Mouse (Mus musculus): Measurements from ENCODE around the gene Pin4. TPM values are rescaled to one million over a fixed set of nuclear protein-coding genes. Genes with fewer than 3 reads are reported as not detected.

The Pin4 gene
- polyA plus RNA-seq, 1 experiment from 2014 or later: 54.2 TPM

DNA sequence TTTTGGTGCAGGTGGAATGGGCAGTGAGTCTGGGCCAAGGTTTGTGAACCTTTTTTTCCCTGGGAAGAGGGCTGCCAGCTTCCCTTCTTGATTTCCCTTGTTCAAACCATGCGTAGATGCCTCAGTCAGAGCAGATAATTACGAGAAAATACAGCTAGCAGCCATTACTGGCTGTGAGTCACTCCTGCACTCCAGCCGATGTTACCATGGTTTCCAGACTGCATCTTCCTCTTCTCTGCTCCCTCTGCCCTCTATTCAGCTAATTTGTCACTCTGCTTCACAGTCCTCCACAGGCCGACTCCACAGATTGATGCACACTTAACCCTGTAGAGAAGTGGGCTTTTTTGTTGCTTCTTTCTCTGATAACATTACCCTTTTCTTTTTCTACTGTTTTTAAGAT, 3.6 kb upstream of the Pin4 start:
- H3K4me2 ChIP-seq: no peak overlapping the region
- no peak for ATAC-seq (replicated peaks; ENCODE audit: insufficient number of reproducible peaks, low FRiP score, low TSS enrichment)
- H3K27ac ChIP-seq (ENCODE audit: low read depth, low read length): no peak overlapping the region
- H3K4me3 ChIP-seq (ENCODE audit: low read depth, low read length): no peak overlapping the region
- H3K4me1 ChIP-seq (ENCODE audit: control insufficient read depth, insufficient read depth, low read length): no peaks in the 10 kb centered on the region
- H3K36me3 ChIP-seq (ENCODE audit: control insufficient read depth, insufficient read depth, low read length): no peaks in the 10 kb centered on the region
- WGBS (ENCODE audit: insufficient replicate concordance): 57% methylated on average over 4 of the region's 4 CpGs
- H3K27me3 ChIP-seq (ENCODE audit: control insufficient read depth, insufficient read depth, low read length): no peaks in the 10 kb centered on the region; the same call in 1 of the 2 replicates
- H3K9me3 ChIP-seq (replicated peaks; ENCODE audit: control insufficient read depth, low read length): no peaks in the 10 kb centered on the region
- H3K9ac ChIP-seq (ENCODE audit: low read depth, low read length): no peak overlapping the region

DNA sequence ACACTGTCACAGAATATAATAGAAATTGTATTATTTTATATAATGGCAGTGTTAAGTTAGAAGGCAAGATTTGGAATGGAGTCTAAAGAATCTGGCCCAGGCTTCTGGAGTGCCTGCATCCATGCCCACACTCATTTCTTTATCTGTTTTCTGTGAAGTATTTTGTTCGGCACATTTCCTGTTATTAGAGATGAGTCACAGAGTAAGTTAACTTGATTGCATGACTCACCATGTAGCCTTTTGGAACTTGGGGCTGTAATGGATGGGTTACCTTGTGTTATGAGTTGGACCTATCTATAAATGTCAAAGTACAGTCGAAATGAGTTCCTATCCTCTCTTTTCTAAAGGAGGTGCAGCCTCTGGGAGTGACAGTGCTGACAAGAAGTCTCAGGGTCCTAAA, 2.1 kb downstream of the Pin4 start:
- H3K9me3 ChIP-seq (replicated peaks; ENCODE audit: control insufficient read depth, low read length): no peaks in the 10 kb centered on the region
- H3K27ac ChIP-seq (ENCODE audit: low read depth, low read length): no peak overlapping the region
- no peaks in the 10 kb centered on the region; the same call in 1 of the 2 replicates for H3K36me3 ChIP-seq (ENCODE audit: control insufficient read depth, insufficient read depth, low read length)
- ATAC-seq (replicated peaks; ENCODE audit: insufficient number of reproducible peaks, low FRiP score, low TSS enrichment): no peak
- H3K4me1 ChIP-seq (ENCODE audit: control insufficient read depth, insufficient read depth, low read length): no peaks in the 10 kb centered on the region
- 74% methylated on average over 2 of the region's 2 CpGs for WGBS (ENCODE audit: insufficient replicate concordance)
- H3K4me2 ChIP-seq: no peak overlapping the region
- H3K27me3 ChIP-seq (ENCODE audit: control insufficient read depth, insufficient read depth, low read length): no peaks in the 10 kb centered on the region; the same call in 1 of the 2 replicates
- no peak overlapping the region for H3K4me3 ChIP-seq (ENCODE audit: low read depth, low read length)
- H3K9ac ChIP-seq (ENCODE audit: low read depth, low read length): no peak overlapping the region

DNA sequence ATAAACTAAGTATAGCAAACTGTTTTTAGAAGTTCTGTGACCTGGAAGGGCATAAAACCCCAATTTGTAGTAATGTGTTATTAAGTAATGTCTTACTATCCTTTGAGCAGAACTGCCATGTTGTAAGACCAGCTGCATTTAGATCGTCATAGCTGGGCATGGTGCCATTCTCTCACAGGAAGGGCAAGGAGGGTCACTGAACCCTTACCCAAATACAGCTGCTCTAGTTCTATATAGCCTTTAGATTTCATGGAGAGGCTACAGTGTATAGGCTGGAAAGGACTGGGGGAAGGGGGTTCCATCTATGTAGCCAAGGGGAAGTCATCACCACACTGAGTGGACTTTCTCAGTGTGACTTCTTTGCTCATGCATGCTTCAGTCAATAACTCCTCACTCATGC, 21.9 kb downstream of the Pin4 start:
- Histone ChIP-seq H3K27me3 (ENCODE audit: control insufficient read depth, insufficient read depth, low read length) (no peaks in the 10 kb centered on the region), H3K36me3 (ENCODE audit: control insufficient read depth, insufficient read depth, low read length) (peaks cover 3% of the 10 kb centered on the region; the same call in 1 of the 2 replicates), H3K4me1 (ENCODE audit: control insufficient read depth, insufficient read depth, low read length) (no peaks in the 10 kb centered on the region), H3K9ac (ENCODE audit: low read depth, low read length) (no peak overlapping the region), H3K9me3 (replicated peaks; ENCODE audit: control insufficient read depth, low read length) (no peaks in the 10 kb centered on the region), H3K4me2 (no peak overlapping the region), H3K27ac (ENCODE audit: low read depth, low read length) (no peak overlapping the region), H3K4me3 (ENCODE audit: low read depth, low read length) (no peak overlapping the region)
- 89% methylated on average over 1 of the region's 1 CpGs for WGBS (ENCODE audit: insufficient replicate concordance)
- no peak for ATAC-seq (replicated peaks; ENCODE audit: insufficient number of reproducible peaks, low FRiP score, low TSS enrichment)

DNA sequence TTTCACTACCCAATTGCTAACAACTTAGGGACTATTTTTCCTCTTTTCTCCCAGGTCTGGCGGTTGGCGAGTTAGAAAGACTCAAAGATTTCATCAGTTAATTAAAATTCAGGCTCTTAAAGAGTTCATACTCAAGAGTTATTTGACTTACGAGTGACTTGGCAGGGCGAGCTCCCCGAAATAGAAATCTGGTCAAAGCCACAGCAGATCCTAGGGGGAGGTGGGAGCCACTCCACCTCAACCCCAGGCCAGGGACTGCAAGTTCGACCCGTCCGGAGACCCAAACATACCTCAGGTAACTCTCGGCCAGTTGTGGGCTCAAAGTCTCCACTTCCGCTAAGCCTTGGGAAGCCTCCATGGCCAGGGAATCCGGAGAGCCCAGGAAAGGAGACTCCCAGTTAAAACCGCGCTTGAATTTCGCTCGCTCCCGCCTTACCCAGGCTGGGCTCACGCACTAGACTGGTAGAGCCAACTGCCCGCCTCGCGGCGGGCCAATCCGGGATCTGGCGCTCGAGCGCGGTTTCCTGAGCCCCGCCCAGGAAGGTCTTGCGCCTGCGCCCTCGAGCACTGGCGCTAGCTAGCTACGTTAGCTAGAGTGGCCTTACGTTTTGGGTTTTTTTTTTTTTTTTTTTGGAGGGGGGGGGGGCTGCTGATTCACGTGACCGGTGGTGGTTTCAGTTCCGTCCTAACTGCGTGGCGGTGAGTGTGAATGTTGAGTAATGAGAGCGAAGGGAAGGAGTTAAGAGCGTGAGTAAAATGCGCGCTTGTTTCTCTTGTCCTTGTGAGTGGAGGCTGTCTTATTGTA, 37.6 kb downstream of the Pin4 start, which contains the start of gene Ercc6l:
Gene Ercc6l, minus strand, starts transcription at position 474 of the 805 bp plus-strand sequence.
- Histone ChIP-seq H3K27ac (ENCODE audit: low read depth, low read length) (peak within 1 kb of the TSS; percentile 70), H3K36me3 (ENCODE audit: control insufficient read depth, insufficient read depth, low read length) (no peaks in the 10 kb centered on the region), H3K9me3 (replicated peaks; ENCODE audit: control insufficient read depth, low read length) (no peaks in the 10 kb centered on the region), H3K27me3 (ENCODE audit: control insufficient read depth, insufficient read depth, low read length) (no peaks in the 10 kb centered on the region), H3K9ac (ENCODE audit: low read depth, low read length) (peak within 1 kb of the TSS; percentile 72), H3K4me3 (ENCODE audit: low read depth, low read length) (peak within 1 kb of the TSS; percentile 54), H3K4me1 (ENCODE audit: control insufficient read depth, insufficient read depth, low read length) (no peaks in the 10 kb centered on the region), H3K4me2 (peak within 1 kb of the TSS; percentile 57)
- ATAC-seq (replicated peaks; ENCODE audit: insufficient number of reproducible peaks, low FRiP score, low TSS enrichment): peak; percentile 96
- 9% methylated on average over 42 of the region's 42 CpGs for WGBS (ENCODE audit: insufficient replicate concordance)

DNA sequence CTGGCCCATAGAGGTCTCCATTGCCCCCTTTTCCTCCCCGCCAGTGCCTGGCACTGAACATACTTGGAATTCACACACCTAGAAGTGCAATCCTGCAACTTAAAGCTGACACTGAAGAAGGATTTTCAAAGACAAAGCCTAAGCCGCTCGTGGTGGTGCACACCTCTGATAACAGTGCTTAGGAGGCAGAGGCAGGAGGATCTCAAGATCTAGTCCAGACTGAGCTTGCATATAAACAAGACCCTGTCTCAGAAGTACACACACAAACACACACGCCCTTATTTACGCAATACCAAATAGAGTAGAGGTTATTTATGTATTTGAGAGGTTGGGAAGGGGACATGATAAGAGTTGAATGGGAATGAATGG, 38.2 kb downstream of the Pin4 start:
- H3K9ac ChIP-seq (ENCODE audit: low read depth, low read length): peak overlapping the region; percentile 61; the same call in 1 of the 2 replicates
- no peak for ATAC-seq (replicated peaks; ENCODE audit: insufficient number of reproducible peaks, low FRiP score, low TSS enrichment)
- 47% methylated on average over 5 of the region's 5 CpGs for WGBS (ENCODE audit: insufficient replicate concordance)

DNA sequence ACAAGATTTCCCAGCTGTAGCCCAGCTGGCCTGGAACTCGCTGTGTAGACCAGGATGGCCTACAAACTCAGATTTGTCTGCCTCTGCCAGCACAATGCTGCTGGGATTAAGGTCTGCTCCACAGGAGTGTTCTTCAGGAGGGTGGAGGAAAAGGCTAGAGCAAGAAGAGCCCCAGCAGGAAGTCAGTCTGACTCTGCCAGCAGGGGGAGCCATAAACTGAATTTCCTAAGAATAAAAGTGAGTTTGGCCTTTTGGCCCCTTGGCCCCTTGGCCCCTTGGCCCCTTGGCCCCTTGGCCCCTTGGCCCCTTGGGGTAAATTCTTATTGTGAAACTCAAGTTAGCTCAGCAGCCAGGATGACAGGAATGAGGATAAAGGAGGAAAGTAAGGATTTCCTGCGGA, 40.5 kb downstream of the Pin4 start:
- no peaks in the 10 kb centered on the region for H3K36me3 ChIP-seq (ENCODE audit: control insufficient read depth, insufficient read depth, low read length)
- no peaks in the 10 kb centered on the region for H3K4me1 ChIP-seq (ENCODE audit: control insufficient read depth, insufficient read depth, low read length)
- no peaks in the 10 kb centered on the region for H3K27me3 ChIP-seq (ENCODE audit: control insufficient read depth, insufficient read depth, low read length)
- WGBS (ENCODE audit: insufficient replicate concordance): 51% methylated on average over 2 of the region's 2 CpGs
- no peak overlapping the region for H3K27ac ChIP-seq (ENCODE audit: low read depth, low read length)
- ATAC-seq (replicated peaks; ENCODE audit: insufficient number of reproducible peaks, low FRiP score, low TSS enrichment): no peak
- no peaks in the 10 kb centered on the region for H3K9me3 ChIP-seq (replicated peaks; ENCODE audit: control insufficient read depth, low read length)
- H3K4me3 ChIP-seq (ENCODE audit: low read depth, low read length): no peak overlapping the region
- H3K9ac ChIP-seq (ENCODE audit: low read depth, low read length): no peak overlapping the region
- H3K4me2 ChIP-seq: no peak overlapping the region

More for the DNA sequence above, 38.2 kb downstream of the Pin4 start:
- Histone ChIP-seq H3K4me3 (ENCODE audit: low read depth, low read length) (peak overlapping the region; percentile 38), H3K27ac (ENCODE audit: low read depth, low read length) (peak overlapping the region; percentile 70), H3K4me1 (ENCODE audit: control insufficient read depth, insufficient read depth, low read length) (no peaks in the 10 kb centered on the region), H3K9me3 (replicated peaks; ENCODE audit: control insufficient read depth, low read length) (no peaks in the 10 kb centered on the region), H3K4me2 (peak overlapping the region; percentile 51), H3K36me3 (ENCODE audit: control insufficient read depth, insufficient read depth, low read length) (no peaks in the 10 kb centered on the region), H3K27me3 (ENCODE audit: control insufficient read depth, insufficient read depth, low read length) (no peaks in the 10 kb centered on the region)

DNA sequence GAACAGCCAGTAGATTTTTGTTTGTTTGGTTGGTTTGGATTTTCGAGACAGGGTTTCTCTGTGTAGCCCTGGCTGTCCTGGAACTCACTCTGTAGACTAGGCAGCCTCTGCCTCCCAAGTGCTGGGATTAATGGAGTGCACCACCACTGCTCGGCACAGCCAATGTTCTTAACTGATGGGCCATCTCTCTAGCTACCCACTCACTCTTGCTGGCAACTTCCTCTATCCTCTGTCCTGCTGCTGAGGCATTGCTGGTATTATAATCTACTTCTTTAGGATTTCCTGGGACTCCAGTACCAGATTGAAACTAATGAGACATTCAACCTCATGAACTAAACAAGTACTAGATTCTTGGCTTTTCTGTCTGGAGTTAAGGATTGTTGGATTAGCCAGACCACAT, 41.3 kb downstream of the Pin4 start:
- Histone ChIP-seq H3K4me1 (ENCODE audit: control insufficient read depth, insufficient read depth, low read length) (no peaks in the 10 kb centered on the region), H3K36me3 (ENCODE audit: control insufficient read depth, insufficient read depth, low read length) (no peaks in the 10 kb centered on the region), H3K27me3 (ENCODE audit: control insufficient read depth, insufficient read depth, low read length) (no peaks in the 10 kb centered on the region), H3K9ac (ENCODE audit: low read depth, low read length) (no peak overlapping the region), H3K4me3 (ENCODE audit: low read depth, low read length) (no peak overlapping the region), H3K4me2 (no peak overlapping the region), H3K27ac (ENCODE audit: low read depth, low read length) (no peak overlapping the region), H3K9me3 (replicated peaks; ENCODE audit: control insufficient read depth, low read length) (no peaks in the 10 kb centered on the region)
- WGBS (ENCODE audit: insufficient replicate concordance): 75% methylated on average over 2 of the region's 2 CpGs
- ATAC-seq (replicated peaks; ENCODE audit: insufficient number of reproducible peaks, low FRiP score, low TSS enrichment): no peak

DNA sequence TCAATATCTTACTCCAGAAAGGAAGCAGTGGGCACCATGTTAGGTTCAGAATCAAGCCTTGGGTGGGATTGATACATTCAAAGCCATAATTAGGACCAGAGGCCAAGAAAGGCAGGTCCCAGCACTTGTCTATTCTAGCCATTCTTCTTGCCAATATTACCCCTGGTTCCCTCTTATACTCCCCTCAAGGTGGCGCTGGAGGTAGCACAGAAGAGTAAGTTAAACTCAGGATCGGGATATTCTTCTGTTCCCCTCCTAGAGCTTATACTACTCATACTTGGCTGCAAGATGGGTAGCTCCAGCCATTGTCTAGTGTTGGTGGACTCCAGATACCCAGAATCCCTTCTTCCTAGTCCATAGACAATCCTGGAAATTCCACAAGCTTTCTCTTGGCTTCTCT, 43.8 kb downstream of the Pin4 start:
- Histone ChIP-seq H3K4me3 (ENCODE audit: low read depth, low read length) (no peak overlapping the region), H3K9ac (ENCODE audit: low read depth, low read length) (no peak overlapping the region), H3K9me3 (replicated peaks; ENCODE audit: control insufficient read depth, low read length) (no peaks in the 10 kb centered on the region), H3K27me3 (ENCODE audit: control insufficient read depth, insufficient read depth, low read length) (no peaks in the 10 kb centered on the region), H3K36me3 (ENCODE audit: control insufficient read depth, insufficient read depth, low read length) (no peaks in the 10 kb centered on the region), H3K4me2 (no peak overlapping the region), H3K27ac (ENCODE audit: low read depth, low read length) (no peak overlapping the region), H3K4me1 (ENCODE audit: control insufficient read depth, insufficient read depth, low read length) (no peaks in the 10 kb centered on the region)
- ATAC-seq (replicated peaks; ENCODE audit: insufficient number of reproducible peaks, low FRiP score, low TSS enrichment): no peak
- 34% methylated on average over 2 of the region's 2 CpGs for WGBS (ENCODE audit: insufficient replicate concordance)

DNA sequence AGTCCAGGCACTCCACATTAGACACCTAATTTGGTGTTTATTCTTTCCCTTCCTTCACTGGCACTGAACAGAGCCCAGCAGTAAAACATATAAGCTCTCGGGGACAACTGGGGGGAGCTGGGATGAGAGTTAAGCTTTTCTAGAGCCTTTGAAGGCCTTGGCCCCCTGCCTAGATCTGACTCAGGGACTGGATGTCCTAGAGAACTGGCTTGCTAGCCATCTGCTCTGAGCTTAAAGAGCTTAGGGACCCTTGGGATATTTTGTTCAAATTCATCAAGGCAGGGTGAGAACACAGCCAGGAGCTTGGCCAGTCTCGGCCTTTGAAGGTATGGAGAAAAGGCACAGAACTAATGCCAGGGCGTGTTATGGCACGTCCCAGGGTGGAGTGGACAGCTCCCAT, 44.3 kb downstream of the Pin4 start:
- no peaks in the 10 kb centered on the region for H3K27me3 ChIP-seq (ENCODE audit: control insufficient read depth, insufficient read depth, low read length)
- H3K9me3 ChIP-seq (replicated peaks; ENCODE audit: control insufficient read depth, low read length): no peaks in the 10 kb centered on the region
- H3K4me1 ChIP-seq (ENCODE audit: control insufficient read depth, insufficient read depth, low read length): no peaks in the 10 kb centered on the region
- no peak overlapping the region for H3K4me3 ChIP-seq (ENCODE audit: low read depth, low read length)
- 89% methylated on average over 4 of the region's 4 CpGs for WGBS (ENCODE audit: insufficient replicate concordance)
- no peak overlapping the region for H3K4me2 ChIP-seq
- no peaks in the 10 kb centered on the region for H3K36me3 ChIP-seq (ENCODE audit: control insufficient read depth, insufficient read depth, low read length)
- ATAC-seq (replicated peaks; ENCODE audit: insufficient number of reproducible peaks, low FRiP score, low TSS enrichment): no peak
- H3K9ac ChIP-seq (ENCODE audit: low read depth, low read length): no peak overlapping the region
- H3K27ac ChIP-seq (ENCODE audit: low read depth, low read length): no peak overlapping the region
